Mouse (Mus musculus) hindbrain, embryonic 11.5 days (tissue): Measurements from ENCODE around the gene Agr2. TPM values are rescaled to one million over a fixed set of nuclear protein-coding genes. Genes with fewer than 3 reads are reported as not detected.

Experiments used
- ATAC-seq: fragments of 200-750 bp; cut with Nextera tagmentation; 2 replicates; pipeline ENCODE4 v1.8.0; 2017; ENCODE audit warnings: mild to moderate bottlenecking, moderate TSS enrichment, moderate library complexity; ENCODE audit not compliant: low FRiP score
- DNase-seq: peaks from one replicate; pipeline ENCODE4 v3.0.0-alpha.2; 2015; ENCODE audit warnings: low spot score
- H3K27ac ChIP-seq: fragments of 300-500 bp; sonication (generic); 2 replicates; pipeline ENCODE4 v1.5.1; 2014; ENCODE audit warnings: mild to moderate bottlenecking, low read depth, low read length
- H3K27me3 ChIP-seq: fragments of 300-500 bp; sonication (generic); 2 replicates; pipeline ENCODE4 v1.6.1; 2014; ENCODE audit warnings: mild to moderate bottlenecking, low read length, moderate library complexity, mixed read lengths; ENCODE audit not compliant: control insufficient read depth, insufficient read depth
- H3K36me3 ChIP-seq: fragments of 300-500 bp; sonication (generic); 2 replicates; pipeline ENCODE4 v1.6.1; 2014; ENCODE audit warnings: mild to moderate bottlenecking, low read length, moderate library complexity, mixed read lengths; ENCODE audit not compliant: control insufficient read depth, insufficient read depth
- H3K4me1 ChIP-seq: fragments of 300-500 bp; sonication (generic); replicated peaks from 2 replicates; pipeline ENCODE4 v1.6.1; 2014; ENCODE audit warnings: low read length, mixed read lengths; ENCODE audit not compliant: control insufficient read depth, insufficient read depth
- H3K4me2 ChIP-seq: fragments of 300-500 bp; sonication (generic); replicated peaks from 2 replicates; pipeline ENCODE4 v1.6.1; 2014; ENCODE audit warnings: mild to moderate bottlenecking, low read depth, low read length
- H3K4me3 ChIP-seq: fragments of 300-500 bp; sonication (generic); 2 replicates; pipeline ENCODE4 v1.5.1; 2014; ENCODE audit warnings: low read depth, low read length
- H3K9ac ChIP-seq: fragments of 300-500 bp; sonication (generic); 2 replicates; pipeline ENCODE4 v1.6.1; 2014; ENCODE audit warnings: low read depth, low read length
- H3K9me3 ChIP-seq: fragments of 300-500 bp; sonication (generic); 2 replicates; pipeline ENCODE4 v1.6.1; 2016; ENCODE audit warnings: low read length; ENCODE audit not compliant: control insufficient read depth
- WGBS: fragments of 180-500 bp; shearing (Covaris S2); extraction: QIAGEN DNeasy Blood & Tissue Kit; methylation state at CpG from one replicate; pipeline ENCODE4 v1.1.7; 2014; 5-methylcytosine and 5-hydroxymethylcytosine counted together
- polyA plus RNA-seq: library from polyadenylated mRNA; unstranded; fragments of >200 nt; fragmentation: Nextera tagmentation; extraction: Ambion mirVana; gene quantifications from 2 replicates; pipeline ENCODE4 v1.2.1, GENCODE M21; 2014

The Agr2 gene
- polyA plus RNA-seq, 1 experiment from 2014 or later = not detected

GRCm38 (mm10) chr12:36041703-36042347 is 49.1 kb downstream of the Agr2 start:
- H3K27me3 ChIP-seq = no peaks in the 10 kb centered on the region
- ATAC-seq (peak; percentile 87), DNase-seq (peak; percentile 78)
- H3K4me3 ChIP-seq = peak overlapping the region; percentile 95
- H3K4me1 ChIP-seq = peaks cover 2% of the 10 kb centered on the region; the same call in 1 of the 2 replicates
- peak overlapping the region; percentile 99 for H3K9ac ChIP-seq
- 0 out of 2 replicates have a peak, but pooled peaks cover 1% of the 10 kb centered on the region for H3K36me3 ChIP-seq
- H3K4me2 ChIP-seq = peak overlapping the region; percentile 43
- peak overlapping the region; percentile 83 for H3K27ac ChIP-seq
- under 1% methylated on average over 50 of the region's 50 CpGs for WGBS
- H3K9me3 ChIP-seq = no peaks in the 10 kb centered on the region

DNA sequence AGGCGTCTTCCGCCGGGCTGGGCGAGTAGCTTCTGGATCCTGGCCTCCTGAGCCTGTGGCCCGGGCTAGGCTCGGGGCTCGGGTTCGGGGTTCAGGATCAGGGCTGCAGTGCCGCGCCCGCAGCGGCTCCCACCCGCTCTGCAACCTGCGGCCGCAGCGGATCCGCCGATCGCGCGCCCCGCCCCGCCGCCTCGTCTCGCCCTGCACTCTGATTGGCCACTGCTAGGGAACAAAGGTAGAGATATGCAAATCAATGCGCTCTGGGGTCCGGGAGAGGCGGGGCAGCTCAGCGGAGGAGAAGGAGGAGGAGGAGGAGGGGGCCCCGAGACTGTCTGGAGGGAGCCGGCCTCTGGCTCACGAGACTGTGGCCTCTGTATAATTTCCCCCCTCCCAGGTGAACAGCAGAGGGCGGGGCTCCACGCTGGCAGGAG is 49.7 kb downstream of the Agr2 start, which contains the start of gene Tspan13:
Tspan13 (minus strand) TSS at position 153 of the 431 bp plus-strand sequence.
- Histone ChIP-seq H3K4me2 (peak within 1 kb of the TSS; percentile 43), H3K9ac (peak within 1 kb of the TSS; percentile 99), H3K27me3 (no peaks in the 10 kb centered on the region), H3K4me1 (peaks cover 2% of the 10 kb centered on the region; the same call in 1 of the 2 replicates), H3K9me3 (no peaks in the 10 kb centered on the region), H3K36me3 (no peaks in the 10 kb centered on the region), H3K27ac (peak within 1 kb of the TSS; percentile 83), H3K4me3 (peak within 1 kb of the TSS; percentile 95)
- under 1% methylated on average over 35 of the region's 35 CpGs for WGBS
- DNase-seq = peak; percentile 92
- peak; percentile 98 for ATAC-seq

- H3K4me2 ChIP-seq = no peak overlapping the region
- H3K4me3 ChIP-seq = no peak overlapping the region
- no peak overlapping the region for H3K9ac ChIP-seq
- peaks cover under 1% of the 10 kb centered on the region; the same call in 1 of the 2 replicates for H3K4me1 ChIP-seq
- 80% methylated on average over 2 of the region's 2 CpGs for WGBS
- DNase-seq (no peak), ATAC-seq (no peak)
- no peaks in the 10 kb centered on the region for H3K27me3 ChIP-seq
- H3K36me3 ChIP-seq = no peaks in the 10 kb centered on the region
- no peaks in the 10 kb centered on the region for H3K9me3 ChIP-seq
- H3K27ac ChIP-seq = no peak overlapping the region
Measured at GRCm38 (mm10) chr12:36044691-36045090, 52.0 kb downstream of the Agr2 start.

DNA sequence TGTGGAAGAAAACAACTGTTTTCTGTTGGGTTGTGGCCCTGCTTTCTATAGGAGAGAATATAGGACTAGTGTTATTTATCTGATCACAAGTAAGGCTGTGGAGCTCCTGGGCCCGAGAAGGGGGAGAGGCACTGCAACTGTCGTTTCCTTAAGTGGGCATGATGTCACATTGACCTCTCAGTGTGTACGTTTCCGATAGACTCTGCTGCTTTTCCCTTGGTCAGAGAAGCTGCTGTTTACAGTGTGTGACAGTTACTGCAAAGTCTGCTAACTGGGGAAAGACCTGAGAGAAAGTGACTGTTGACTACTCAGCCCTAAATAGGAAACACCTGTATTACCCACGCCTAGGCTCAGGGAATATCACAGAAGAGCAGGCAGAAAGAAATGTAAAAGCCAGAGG is 53.5 kb downstream of the Agr2 start:
- no peak overlapping the region for H3K27ac ChIP-seq
- WGBS = 53% methylated on average over 5 of the region's 5 CpGs

DNA sequence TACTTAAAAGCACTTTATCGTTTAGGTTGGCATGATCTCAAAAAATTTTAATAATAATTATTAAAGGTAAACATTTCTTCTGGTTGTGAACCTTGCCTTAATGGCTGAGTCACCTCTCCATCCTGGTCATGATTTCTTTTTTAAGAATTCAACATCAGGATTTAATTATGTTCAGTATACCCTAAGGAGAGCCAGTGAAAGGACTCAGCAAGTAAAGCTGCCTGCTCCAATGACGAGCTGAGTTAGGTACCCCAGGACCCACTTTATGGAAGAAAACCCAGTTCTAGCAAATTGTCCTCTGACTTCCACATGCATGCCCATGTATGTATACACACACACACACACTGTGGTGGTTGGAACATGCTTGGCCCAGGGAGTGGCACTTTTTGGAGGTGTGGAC is 54.9 kb downstream of the Agr2 start:
- ATAC-seq = no peak

More for the DNA sequence above, 53.5 kb downstream of the Agr2 start:
- no peaks in the 10 kb centered on the region for H3K9me3 ChIP-seq
- no peaks in the 10 kb centered on the region for H3K36me3 ChIP-seq
- H3K4me3 ChIP-seq = no peak overlapping the region
- no peak for ATAC-seq
- DNase-seq = no peak
- no peaks in the 10 kb centered on the region for H3K4me1 ChIP-seq
- no peak overlapping the region for H3K9ac ChIP-seq
- H3K27me3 ChIP-seq = no peaks in the 10 kb centered on the region
- no peak overlapping the region for H3K4me2 ChIP-seq

DNA sequence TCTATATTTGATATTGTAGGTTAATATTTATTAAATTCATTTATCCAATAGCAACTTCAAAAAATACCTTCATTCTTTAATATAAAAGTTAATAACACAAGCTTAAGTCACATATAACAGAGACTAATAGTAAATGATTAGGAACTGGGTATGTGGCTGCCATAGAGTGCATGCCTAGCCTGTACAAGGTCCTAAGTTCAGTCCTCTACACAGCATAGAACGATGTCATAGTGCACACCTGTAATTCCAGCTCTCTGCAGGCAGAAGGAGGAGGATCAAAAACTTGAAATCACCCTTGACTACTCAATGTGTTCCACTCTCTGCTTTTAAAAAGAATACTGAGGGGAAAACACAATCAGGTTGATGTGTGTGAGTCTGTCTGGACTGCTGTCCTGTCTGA is 57.6 kb downstream of the Agr2 start:
- 92% methylated on average over 1 of the region's 1 CpGs for WGBS
- Histone ChIP-seq H3K4me2 (no peak overlapping the region), H3K4me3 (no peak overlapping the region), H3K9me3 (no peaks in the 10 kb centered on the region), H3K9ac (no peak overlapping the region), H3K4me1 (no peaks in the 10 kb centered on the region), H3K27ac (no peak overlapping the region), H3K36me3 (no peaks in the 10 kb centered on the region), H3K27me3 (no peaks in the 10 kb centered on the region)
- ATAC-seq = no peak
- DNase-seq = no peak

More for the DNA sequence above, 54.9 kb downstream of the Agr2 start:
- Histone ChIP-seq H3K4me1 (no peaks in the 10 kb centered on the region), H3K27me3 (no peaks in the 10 kb centered on the region), H3K27ac (no peak overlapping the region), H3K4me2 (no peak overlapping the region), H3K4me3 (no peak overlapping the region), H3K9ac (no peak overlapping the region), H3K9me3 (no peaks in the 10 kb centered on the region), H3K36me3 (no peaks in the 10 kb centered on the region)
- 79% methylated on average over 2 of the region's 2 CpGs for WGBS
- DNase-seq = no peak

Other genes with a start within 250 kb of the Agr2 start
- not detected in 2 replicates for gene Agr3, start 67.3 kb upstream of the Agr2 start, polyA plus RNA-seq
- gene Tspan13, start 49.6 kb downstream of the Agr2 start, polyA plus RNA-seq = 207 and 229 TPM in 2 replicates
- 32.0 and 34.0 TPM in 2 replicates for gene Ankmy2, start 164.2 kb downstream of the Agr2 start, polyA plus RNA-seq
- gene Bzw2, start 165.2 kb downstream of the Agr2 start, polyA plus RNA-seq = 325 and 331 TPM in 2 replicates